Mouse (Mus musculus) right cerebral cortex, adult 2 months (tissue): Measurements from ENCODE around the gene Tsen2.

Experiments
- DNase-seq, 2 experiments: peaks; one replicate each; pipeline ENCODE4 v3.0.0; 2021 to 2022; ENCODE audit warnings: low spot score in 2 of 2

The Tsen2 gene

DNA sequence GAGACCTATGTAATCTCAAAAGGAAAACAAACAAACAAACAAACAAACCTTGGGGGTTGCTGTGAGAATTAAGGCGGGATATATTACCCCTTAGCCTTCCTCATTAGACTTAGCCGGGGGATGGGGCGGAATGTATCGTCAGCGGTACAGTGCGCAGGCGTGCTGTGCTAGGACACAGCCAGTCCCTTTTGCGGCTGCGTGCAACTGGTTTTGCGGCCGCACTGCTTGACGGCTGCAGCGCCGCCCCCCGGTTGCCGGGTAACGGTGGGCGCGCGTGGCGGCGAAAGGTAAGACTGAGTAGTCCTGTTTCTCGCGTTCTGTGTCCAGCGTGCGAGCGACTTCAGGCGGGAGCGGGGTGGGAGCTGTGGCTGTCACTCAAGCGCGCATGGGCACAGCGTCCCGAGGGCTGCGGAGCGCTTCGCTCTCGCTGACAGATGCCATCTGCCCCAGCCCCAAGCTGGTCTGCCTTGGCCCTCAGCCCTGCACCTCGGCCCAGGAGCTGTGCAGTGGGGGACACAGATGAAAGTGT, at the start of gene Tsen2:
TSS of gene Tsen2 (plus strand) at position 223 of the 529 bp plus-strand sequence.
- peak; percentile 98 to 99 for DNase-seq

DNA sequence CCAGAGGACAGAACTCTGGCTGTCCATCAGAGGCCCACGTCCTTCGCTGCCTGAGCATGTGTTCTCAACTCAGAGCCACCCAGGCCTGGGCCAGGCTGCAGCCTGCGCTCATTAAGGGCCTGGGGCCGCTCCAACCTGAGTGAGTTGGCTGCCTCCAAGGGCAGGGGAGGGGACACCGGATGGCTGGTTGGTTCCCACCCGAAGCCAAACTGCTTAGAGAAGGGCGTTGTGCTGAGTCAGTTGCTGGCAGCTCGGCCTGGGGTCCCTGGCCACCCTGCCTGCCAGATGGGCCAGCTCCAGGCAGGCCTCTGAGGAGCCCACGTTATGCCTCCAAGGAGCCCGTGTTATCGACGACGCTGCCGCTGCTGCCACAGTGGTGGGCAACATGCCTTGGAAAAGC, 44.9 kb upstream of the Tsen2 start:
- DNase-seq = no peak

- no peak for DNase-seq
Observed at GRCm38 (mm10) chr6:115500234-115500633, 44.2 kb upstream of the Tsen2 start.

DNA sequence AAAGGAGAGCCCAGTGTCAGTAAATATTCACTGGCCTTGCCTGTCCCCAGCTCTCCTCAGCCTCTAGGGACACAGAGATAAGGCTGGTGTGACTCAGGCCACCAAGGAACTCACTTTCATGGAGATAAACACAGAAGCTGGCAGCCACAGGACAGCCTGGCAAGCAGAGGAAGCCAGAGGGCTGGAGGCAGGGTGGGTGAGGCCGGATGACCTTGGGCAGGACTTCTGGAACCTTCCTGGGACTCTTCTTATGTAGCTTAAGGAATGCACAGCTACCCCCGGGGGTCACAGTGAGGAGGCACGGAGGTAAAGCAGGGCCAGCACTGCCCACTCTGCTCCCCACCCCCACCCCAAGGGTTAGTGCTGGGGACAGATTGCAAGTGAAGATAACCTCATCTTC, 43.3 kb upstream of the Tsen2 start:
- no peak for DNase-seq

DNA sequence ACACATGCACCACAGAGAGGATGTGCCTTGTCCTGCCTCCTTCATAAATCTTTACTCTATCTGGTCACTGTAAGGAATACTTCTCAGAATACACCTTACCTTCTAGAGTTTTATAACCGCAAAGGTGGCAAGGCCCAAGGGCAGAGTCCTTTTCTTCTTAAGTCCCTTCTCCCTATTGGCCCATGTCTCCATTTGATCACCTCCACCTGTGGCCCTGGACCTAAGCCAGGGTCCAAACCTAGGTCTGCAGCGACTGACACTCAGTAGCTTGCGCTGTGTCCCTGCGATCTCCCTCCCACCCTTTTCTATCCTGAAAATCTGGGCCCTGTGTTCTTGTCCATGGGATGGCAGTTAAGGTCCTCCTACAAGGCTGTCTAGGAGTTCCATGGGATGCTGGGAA, 41.4 kb upstream of the Tsen2 start:
- no peak for DNase-seq

DNA sequence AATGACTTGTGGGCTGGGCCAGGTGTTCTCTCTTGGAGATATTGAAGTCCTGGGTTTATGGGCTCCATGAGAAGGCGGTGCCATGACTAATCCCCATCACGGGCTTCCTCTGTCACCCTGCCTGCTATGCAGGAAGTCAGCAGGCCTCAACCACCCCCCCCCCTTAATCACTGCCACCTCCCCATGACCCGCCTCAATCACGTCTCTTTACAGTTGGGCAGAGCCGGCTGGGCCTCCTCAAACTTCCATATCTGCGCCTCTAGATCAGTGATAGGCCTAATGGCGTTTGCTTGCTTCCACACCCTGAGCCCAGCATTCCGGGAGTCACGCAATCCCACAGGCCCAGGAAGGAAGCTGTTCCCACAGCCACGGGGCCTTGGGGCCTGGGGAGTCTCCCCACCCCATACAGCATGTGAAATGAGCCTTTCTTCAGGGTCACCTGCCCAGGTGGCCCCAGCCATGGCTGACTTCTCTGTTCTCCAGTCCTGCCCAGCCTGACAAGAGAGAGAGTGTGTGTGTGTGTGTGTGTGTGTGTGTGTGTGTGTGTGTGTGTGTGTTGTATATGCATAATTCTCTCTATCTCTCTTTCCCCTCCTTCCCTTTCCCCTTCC, 40.8 kb upstream of the Tsen2 start:
- no peak for DNase-seq

- DNase-seq = no peak
Observed at GRCm38 (mm10) chr6:115504160-115504558, 40.3 kb upstream of the Tsen2 start.

- DNase-seq = no peak
Observed at GRCm38 (mm10) chr6:115504915-115505314, 39.5 kb upstream of the Tsen2 start.

- no peak for DNase-seq
Observed at GRCm38 (mm10) chr6:115506425-115506824, 38.0 kb upstream of the Tsen2 start.

DNA sequence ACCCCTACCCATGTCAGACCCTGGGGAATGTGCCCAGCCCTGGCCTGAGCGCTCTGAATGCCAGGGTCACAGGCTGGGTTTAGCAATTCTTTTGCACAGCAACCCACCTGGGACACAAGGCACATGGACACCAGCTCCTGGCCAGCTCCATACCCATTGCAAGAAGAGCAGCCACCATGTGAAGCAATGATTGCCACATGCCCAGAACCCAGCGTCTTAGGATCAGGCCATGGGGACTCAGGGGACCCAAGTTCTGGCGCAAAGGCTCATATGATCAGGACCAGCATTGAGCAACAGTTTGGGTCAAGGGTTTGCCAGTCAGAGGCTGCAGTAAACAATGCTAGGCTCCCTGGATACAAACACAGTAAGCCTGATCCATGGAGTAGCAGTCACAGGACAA, 33.0 kb upstream of the Tsen2 start:
- no peak for DNase-seq

- DNase-seq = no peak
Observed at GRCm38 (mm10) chr6:115513207-115513606, 31.3 kb upstream of the Tsen2 start.

GRCm38 (mm10) chr6:115517904-115518303, 26.6 kb upstream of the Tsen2 start:
- no peak for DNase-seq

DNA sequence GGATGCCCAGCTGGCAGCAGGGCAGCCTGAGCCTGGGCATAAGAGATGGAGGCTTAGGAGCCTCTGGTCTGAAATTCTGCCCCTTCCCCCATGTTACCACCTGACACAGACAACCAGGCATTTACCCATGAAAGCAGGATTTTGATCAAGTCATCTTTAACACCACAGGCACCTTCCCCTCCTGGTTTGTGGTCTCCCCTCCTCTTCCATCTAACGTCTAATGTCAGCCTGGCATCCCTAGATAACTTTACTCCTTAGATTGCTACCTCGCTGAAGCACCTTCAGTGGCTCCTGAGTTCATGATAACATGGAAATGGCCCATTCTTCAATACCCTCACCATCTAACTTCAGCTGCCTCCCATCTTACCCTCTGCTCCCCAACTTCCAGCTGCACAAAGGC, 26.1 kb upstream of the Tsen2 start:
- no peak for DNase-seq

- no peak for DNase-seq
Observed at GRCm38 (mm10) chr6:115519275-115519699, 25.2 kb upstream of the Tsen2 start.

DNA sequence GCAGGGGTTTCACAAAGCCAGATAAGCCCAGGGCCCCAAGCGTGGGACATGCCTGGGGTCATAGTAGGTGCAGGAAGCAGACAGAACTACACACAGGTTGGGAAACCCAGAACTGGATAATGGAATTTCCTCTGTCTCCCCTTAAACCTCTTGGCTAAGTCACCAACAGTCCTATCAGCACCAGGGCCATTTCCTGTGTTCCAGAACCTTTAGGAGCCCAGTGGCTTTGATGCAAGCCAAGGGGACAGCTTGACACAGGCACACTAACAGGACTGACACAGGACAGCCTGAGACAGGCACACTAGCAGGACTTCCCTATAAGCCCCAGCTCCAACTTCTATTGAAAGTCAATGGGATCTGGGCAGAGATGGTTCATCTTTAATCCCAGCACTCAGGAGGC, 22.5 kb upstream of the Tsen2 start:
- no peak for DNase-seq

GRCm38 (mm10) chr6:115522691-115523146, 21.7 kb upstream of the Tsen2 start:
- DNase-seq = no peak

GRCm38 (mm10) chr6:115523201-115523600, 21.3 kb upstream of the Tsen2 start:
- DNase-seq = peak; percentile 61 to 63

GRCm38 (mm10) chr6:115524449-115524990, 19.9 kb upstream of the Tsen2 start:
- no peak for DNase-seq

GRCm38 (mm10) chr6:115527418-115527817, 17.0 kb upstream of the Tsen2 start:
- DNase-seq = no peak

DNA sequence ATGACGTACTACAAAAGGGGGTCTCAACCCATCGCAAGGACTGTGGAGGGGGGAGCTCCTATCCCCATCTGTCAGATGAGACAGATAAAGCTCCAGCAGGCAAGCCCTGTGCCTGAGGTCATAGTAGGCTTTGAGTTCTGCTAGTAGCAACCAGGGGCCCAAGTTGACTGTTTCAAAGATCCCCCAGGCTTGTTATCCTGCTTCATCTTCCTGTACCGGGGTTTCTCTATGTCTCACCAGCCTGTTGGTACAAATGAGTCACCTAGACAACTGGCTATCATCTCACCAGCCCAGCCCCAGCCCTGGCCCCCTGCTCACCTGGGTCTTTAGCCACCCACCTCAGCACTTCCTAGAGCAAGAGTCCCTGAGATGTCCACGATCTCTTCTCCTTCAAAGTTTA, 16.1 kb upstream of the Tsen2 start:
- DNase-seq = no peak

- no peak for DNase-seq
Observed at GRCm38 (mm10) chr6:115534617-115535016, 9.8 kb upstream of the Tsen2 start.

DNA sequence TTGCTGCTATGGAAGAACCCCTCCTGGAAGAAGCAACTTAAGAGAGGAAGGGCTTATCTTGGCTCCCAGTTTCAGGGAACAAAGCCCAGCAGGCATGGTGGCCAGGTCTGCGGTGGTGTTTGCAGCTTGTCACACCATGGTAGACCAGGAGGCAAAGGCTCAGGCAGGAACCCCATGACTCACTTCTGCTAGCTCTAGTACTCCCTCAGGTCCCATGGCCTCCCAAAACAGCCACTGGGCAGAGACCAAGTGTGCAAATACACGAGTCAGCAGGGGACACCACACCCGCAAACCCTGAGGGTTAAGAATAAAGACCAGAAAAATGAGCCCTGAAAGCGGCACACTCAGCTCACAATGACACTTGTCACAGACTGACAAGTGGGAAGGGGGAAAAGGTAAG, 8.3 kb upstream of the Tsen2 start:
- DNase-seq = no peak

- DNase-seq = peak; percentile 86 to 87
Observed at GRCm38 (mm10) chr6:115538645-115539429, 5.6 kb upstream of the Tsen2 start.
